Mouse (Mus musculus) olfactory bulb, adult 2 months (tissue): Measurements from ENCODE around the gene Pld5. TPM values are rescaled to one million over a fixed set of nuclear protein-coding genes. Genes with fewer than 3 reads are reported as not detected.

Source experiments
- H3K27ac ChIP-seq: fragments of 200-500 bp; 2 replicates; pipeline ENCODE4 v1.5.1; 2012; ENCODE audit warnings: low read depth, low read length; ENCODE audit not compliant: insufficient read depth
- H3K4me1 ChIP-seq: fragments of 200-500 bp; 2 replicates; pipeline ENCODE4 v1.6.1; 2012; ENCODE audit warnings: low read length; ENCODE audit not compliant: control insufficient read depth, insufficient read depth
- H3K4me3 ChIP-seq: fragments of 200-500 bp; 2 replicates; pipeline ENCODE4 v1.5.1; 2012; ENCODE audit warnings: mild to moderate bottlenecking, low read depth, low read length, moderate library complexity; ENCODE audit not compliant: insufficient read depth
- CTCF ChIP-seq: fragments of 200-500 bp; IDR thresholded peaks from 2 replicates; pipeline ENCODE4 v1.5.1; 2012; ENCODE audit warnings: low read depth, mild to moderate bottlenecking, low read length, moderate library complexity; ENCODE audit not compliant: insufficient read depth
- POLR2A ChIP-seq: fragments of 200-500 bp; IDR thresholded peaks from 2 replicates; pipeline ENCODE4 v1.6.1; 2012; ENCODE audit warnings: mild to moderate bottlenecking, low read depth, low read length, moderate library complexity; ENCODE audit not compliant: insufficient read depth
- WGBS: fragments of 180-500 bp; shearing (Covaris S2); methylation state at CpG from one replicate; pipeline ENCODE4 v1.1.7; 2018; 5-methylcytosine and 5-hydroxymethylcytosine counted together
- polyA plus RNA-seq: library from polyadenylated mRNA; stranded (reverse); fragments of >200 nt; gene quantifications from 2 replicates; pipeline ENCODE4 v1.2.4, GENCODE M21; 2012; ENCODE audit warnings: low replicate concordance; ENCODE audit not compliant: missing spikeins, insufficient read depth, insufficient read length

Pld5 gene
- polyA plus RNA-seq, 1 experiment, result not detected

DNA sequence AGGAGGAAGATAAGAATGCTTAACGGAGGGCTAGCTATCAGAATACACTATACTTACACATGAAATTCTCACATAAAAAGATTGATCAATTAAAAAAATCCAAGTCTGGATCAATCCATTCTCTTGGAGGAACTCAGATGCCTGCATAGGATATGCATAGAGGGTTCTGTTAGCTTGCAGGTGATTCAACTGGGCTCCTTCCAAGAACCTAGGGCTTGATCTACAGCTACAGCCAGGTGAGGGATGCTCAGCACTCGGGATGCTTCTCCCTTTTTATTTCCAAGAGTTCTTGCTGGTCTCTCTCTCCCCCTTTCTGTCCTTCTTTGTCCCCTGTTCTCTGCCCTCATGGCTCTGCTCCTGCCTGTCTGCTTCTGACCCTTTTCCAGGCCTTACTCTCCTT is 80.4 kb downstream of the Pld5 start:
- Histone ChIP-seq H3K4me1 (no peaks in the 10 kb centered on the region), H3K27ac (no peak overlapping the region)
- WGBS, result 83% methylated on average over 2 of the region's 2 CpGs

DNA sequence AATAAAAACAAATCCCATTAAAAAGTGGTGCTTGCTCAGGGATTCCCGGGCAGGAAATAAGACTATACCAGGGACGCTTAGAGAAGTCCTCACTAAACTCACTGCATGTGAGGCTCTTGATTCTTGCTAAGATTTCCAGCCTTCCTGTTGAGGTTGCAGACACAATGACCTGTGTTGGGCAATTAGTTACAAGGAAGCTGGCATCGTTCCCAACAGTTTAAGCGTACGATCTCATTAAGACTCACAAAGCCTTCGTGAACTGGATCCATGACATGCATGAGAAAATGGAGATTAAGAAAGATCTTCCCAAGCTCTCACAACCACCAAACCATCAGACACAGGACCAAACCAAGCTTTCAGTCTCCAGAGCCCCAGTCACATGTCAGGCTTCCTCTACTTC is 91.1 kb downstream of the Pld5 start:
- Histone ChIP-seq H3K4me1 (no peaks in the 10 kb centered on the region), H3K4me3 (no peak overlapping the region), H3K27ac (no peak overlapping the region)
- 38% methylated on average over 6 of the region's 6 CpGs for WGBS
- TF ChIP-seq POLR2A (no peak), CTCF (no peak)

More for the DNA sequence above, 80.4 kb downstream of the Pld5 start:
- no peak overlapping the region for H3K4me3 ChIP-seq
- TF ChIP-seq CTCF (no peak), POLR2A (no peak)

DNA sequence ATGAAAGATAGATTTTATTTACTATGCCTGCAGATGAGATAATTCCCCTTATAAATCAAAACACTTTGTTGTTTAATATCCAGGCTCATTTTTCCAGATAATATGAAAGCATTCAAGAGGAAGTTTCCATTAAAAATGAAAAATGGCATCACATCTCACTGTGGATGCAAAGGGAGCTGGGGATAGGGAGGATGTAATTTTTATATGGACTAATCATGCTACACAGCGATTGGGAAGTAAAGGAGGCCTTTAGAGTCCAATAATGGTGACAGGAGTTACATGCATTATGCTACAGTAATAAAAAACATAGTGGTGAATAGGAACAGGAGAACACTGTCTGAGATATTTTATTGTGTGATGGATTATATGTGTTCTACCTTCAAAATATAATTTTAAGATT is 100.1 kb downstream of the Pld5 start:
- TF ChIP-seq CTCF (no peak), POLR2A (no peak)
- Histone ChIP-seq H3K4me1 (no peaks in the 10 kb centered on the region), H3K4me3 (no peak overlapping the region), H3K27ac (no peak overlapping the region)
- 85% methylated on average over 1 of the region's 1 CpGs for WGBS

DNA sequence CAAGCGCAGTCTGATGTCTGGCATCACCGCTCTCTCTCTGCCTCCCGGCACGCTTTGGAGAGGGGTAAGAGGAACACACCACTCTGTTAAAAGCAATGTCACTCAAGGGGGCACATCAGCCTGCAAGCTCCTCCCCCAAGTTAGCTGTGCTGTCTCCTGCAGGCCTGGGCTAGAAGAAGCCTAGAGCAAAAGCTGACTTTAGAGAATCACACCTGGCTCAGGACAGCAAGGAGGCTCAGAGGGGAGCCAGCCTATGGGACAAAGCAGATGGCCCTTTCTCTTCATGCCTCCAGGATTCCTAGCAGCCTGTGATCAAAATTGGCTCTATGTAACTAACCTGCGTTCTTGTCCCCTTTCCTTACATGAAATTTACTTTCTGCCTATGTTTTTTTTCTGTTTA is 107.3 kb downstream of the Pld5 start:
- 79% methylated on average over 5 of the region's 5 CpGs for WGBS
- H3K4me1 ChIP-seq, result no peaks in the 10 kb centered on the region
- no peak overlapping the region for H3K4me3 ChIP-seq
- H3K27ac ChIP-seq, result no peak overlapping the region
- TF ChIP-seq CTCF (no peak), POLR2A (no peak)

DNA sequence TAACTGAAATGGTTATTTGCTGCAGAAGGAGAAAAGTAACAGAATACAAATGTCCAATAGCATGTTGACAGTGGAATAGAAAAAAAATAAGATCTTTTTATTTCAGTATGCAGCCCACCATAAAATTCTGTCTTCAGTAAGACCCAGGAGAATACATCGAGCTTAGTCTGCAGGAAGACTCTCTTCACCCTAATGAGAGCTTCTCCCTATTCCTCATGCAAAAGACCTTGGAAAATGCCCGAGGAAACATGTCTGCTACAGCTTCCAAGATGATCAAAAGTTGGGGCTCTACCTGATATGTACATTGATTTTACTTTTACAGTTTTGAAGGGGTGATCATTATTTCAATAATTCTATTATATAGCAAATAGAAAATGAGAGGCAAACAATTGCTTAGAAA is 108.0 kb downstream of the Pld5 start:
- Histone ChIP-seq H3K4me1 (no peaks in the 10 kb centered on the region), H3K27ac (no peak overlapping the region), H3K4me3 (no peak overlapping the region)
- 79% methylated on average over 2 of the region's 2 CpGs for WGBS
- no peak for TF ChIP-seq POLR2A

DNA sequence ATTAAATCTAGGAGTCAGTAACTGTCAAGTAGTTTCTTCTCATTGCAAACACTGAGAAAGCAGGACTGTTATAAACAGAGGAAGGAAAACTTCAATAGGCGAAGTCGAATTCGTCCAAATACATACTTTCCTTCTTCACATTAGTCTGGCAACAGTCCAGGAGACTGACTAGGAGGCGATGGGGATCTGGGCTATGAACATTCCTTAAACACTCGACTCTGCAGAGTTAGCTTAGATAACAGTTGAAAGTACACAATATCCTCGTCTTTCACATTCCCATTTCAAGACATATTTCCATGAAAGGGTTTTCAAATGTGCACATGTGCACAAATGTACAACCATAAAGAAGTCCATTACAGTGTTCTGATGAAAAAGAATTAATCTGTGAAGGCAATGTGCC is 129.8 kb downstream of the Pld5 start:
- Histone ChIP-seq H3K4me3 (no peak overlapping the region), H3K27ac (no peak overlapping the region), H3K4me1 (no peaks in the 10 kb centered on the region)
- WGBS, result 63% methylated on average over 6 of the region's 6 CpGs
- TF ChIP-seq CTCF, result no peak
- no peak for TF ChIP-seq POLR2A

DNA sequence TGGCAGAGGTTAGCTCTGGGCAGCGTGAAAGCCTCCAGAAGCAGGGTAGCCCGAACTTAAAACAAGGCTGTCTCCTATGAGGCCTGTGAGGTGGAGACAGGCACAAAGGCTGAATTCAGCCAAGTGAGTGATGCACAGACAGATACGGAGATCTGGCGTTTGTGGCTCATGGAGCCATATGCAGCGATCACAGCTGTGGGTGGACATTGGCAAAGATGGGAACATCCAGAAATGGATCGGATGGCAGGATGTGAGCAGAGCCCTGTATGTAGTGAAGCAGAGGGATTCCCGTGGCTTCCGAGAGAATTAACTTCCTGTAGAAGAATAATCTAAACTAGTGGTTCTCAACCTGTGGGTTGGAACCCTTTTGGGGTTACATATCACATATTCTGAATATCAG is 140.7 kb downstream of the Pld5 start:
- no peak overlapping the region for H3K27ac ChIP-seq
- H3K4me3 ChIP-seq, result no peak overlapping the region
- TF ChIP-seq POLR2A (no peak), CTCF (no peak)
- H3K4me1 ChIP-seq, result no peaks in the 10 kb centered on the region
- 91% methylated on average over 8 of the region's 8 CpGs for WGBS

DNA sequence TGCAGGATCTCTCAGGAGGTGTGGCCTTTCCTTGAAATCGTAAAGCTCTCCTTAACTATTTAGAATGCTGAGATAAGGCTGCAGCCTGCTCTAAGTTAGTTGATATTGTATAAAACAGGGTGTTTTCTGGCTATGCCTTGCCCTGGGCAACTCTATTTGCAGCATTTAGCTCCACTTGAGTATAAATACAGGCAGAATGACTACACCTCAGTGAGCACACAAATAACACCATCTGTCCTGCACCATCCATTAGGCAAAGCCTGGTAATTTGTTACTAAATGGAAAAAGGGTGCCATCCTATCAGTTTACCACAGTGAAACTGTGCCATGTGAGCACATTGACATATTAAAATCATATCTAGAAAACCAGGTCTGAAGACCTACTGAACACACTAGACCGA is 149.3 kb downstream of the Pld5 start:
- WGBS, result 81% methylated on average over 2 of the region's 2 CpGs
- no peak for TF ChIP-seq CTCF
- TF ChIP-seq POLR2A, result no peak
- Histone ChIP-seq H3K4me3 (no peak overlapping the region), H3K4me1 (no peaks in the 10 kb centered on the region), H3K27ac (no peak overlapping the region)

DNA sequence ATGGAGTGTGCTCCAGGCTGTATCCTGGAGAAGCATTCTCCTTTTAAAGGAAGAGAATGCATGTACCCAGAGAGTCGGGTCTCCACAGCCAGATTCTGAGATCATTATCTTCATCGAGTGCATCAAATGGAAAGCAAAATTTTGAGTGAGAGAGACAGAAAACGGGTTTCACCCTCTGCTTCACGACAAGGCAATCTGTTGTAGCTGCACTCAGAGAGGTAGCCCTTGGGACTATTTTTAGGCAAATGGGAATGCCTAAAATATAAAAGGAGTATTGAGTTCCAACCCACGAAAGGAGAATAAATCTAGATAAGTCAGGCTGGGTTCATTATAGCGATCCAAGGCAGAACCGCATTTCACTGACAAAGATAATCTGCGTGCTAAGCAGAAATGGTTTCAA is 150.7 kb downstream of the Pld5 start:
- no peaks in the 10 kb centered on the region for H3K4me1 ChIP-seq
- 64% methylated on average over 8 of the region's 8 CpGs for WGBS
- H3K4me3 ChIP-seq, result no peak overlapping the region
- H3K27ac ChIP-seq, result no peak overlapping the region
- TF ChIP-seq CTCF, result no peak
- no peak for TF ChIP-seq POLR2A

DNA sequence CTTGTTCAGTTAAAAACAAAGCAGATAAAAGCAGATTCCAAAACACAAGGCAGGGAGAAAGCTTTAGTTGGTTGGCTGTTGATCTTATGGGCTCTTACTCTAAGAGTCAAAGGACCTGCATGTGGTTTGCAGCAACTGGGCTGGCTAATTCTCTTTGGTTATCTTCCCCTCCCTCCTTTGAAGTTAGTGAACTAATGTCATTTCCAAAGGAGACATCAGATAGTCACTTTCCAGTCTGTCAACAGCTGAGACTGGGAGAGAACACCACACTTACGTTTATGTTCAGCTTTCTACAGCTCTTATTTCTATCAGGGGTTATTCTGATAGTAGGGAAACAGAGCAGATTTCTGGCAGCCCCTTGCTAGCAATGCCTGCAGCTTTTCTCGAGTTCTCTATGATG is 151.3 kb downstream of the Pld5 start:
- no peaks in the 10 kb centered on the region for H3K4me1 ChIP-seq
- H3K4me3 ChIP-seq, result no peak overlapping the region
- 51% methylated on average over 2 of the region's 2 CpGs for WGBS
- no peak overlapping the region for H3K27ac ChIP-seq
- TF ChIP-seq POLR2A, result no peak
- no peak for TF ChIP-seq CTCF
